Mouse (Mus musculus) embryonic facial prominence, embryonic 13.5 days (tissue): ENCODE data around the gene Gast. TPM values are rescaled to one million over a fixed set of nuclear protein-coding genes. Genes with fewer than 3 reads are reported as not detected.
"Not testable (repeated sequence)": the region's sequence is repeated elsewhere in the genome, so short reads cannot be mapped to it uniquely, and the experiment has no call there.

ENCODE experiments used
- ATAC-seq: fragments of 200-750 bp; cut with Nextera tagmentation; 2 replicates; pipeline ENCODE4 v1.8.0; 2017; ENCODE audit warnings: low read depth; ENCODE audit not compliant: insufficient number of reproducible peaks, insufficient read depth, low FRiP score, low TSS enrichment
- H3K27ac ChIP-seq: fragments of 300-500 bp; sonication (generic); 2 replicates; pipeline ENCODE4 v1.5.1; 2015; ENCODE audit warnings: moderate library complexity, mild to moderate bottlenecking, inconsistent platforms
- H3K27me3 ChIP-seq: fragments of 300-500 bp; sonication (generic); 2 replicates; pipeline ENCODE4 v1.6.1; 2015; ENCODE audit warnings: mild to moderate bottlenecking, inconsistent platforms
- H3K36me3 ChIP-seq: fragments of 300-500 bp; sonication (generic); 2 replicates; pipeline ENCODE4 v1.6.1; 2015; ENCODE audit warnings: mild to moderate bottlenecking, inconsistent platforms
- H3K4me1 ChIP-seq: fragments of 300-500 bp; sonication (generic); 2 replicates; pipeline ENCODE4 v1.6.1; 2015; ENCODE audit warnings: inconsistent platforms
- H3K4me2 ChIP-seq: fragments of 300-500 bp; sonication (generic); 2 replicates; pipeline ENCODE4 v1.6.1; 2015; ENCODE audit warnings: moderate library complexity, mild to moderate bottlenecking, inconsistent platforms
- H3K4me3 ChIP-seq: fragments of 300-500 bp; sonication (generic); 2 replicates; pipeline ENCODE4 v1.5.1; 2015; ENCODE audit warnings: mild to moderate bottlenecking, inconsistent platforms
- H3K9ac ChIP-seq: fragments of 300-500 bp; sonication (generic); 2 replicates; pipeline ENCODE4 v1.6.1; 2015; ENCODE audit warnings: mild to moderate bottlenecking, inconsistent platforms
- H3K9me3 ChIP-seq: fragments of 300-500 bp; sonication (generic); 2 replicates; pipeline ENCODE4 v1.6.1; 2016; ENCODE audit warnings: inconsistent platforms
- WGBS: fragments of 180-500 bp; shearing (Covaris S2); methylation state at CpG from one replicate; pipeline ENCODE4 v1.1.7; 2015; ENCODE audit warnings: mixed read lengths; 5-methylcytosine and 5-hydroxymethylcytosine counted together
- polyA plus RNA-seq: library from polyadenylated mRNA; unstranded; fragments of >200 nt; fragmentation: Nextera tagmentation; extraction: Ambion mirVana; gene quantifications from 2 replicates; pipeline ENCODE4 v1.2.1, GENCODE M21; 2015

The Gast gene
- polyA plus RNA-seq, 1 experiment from 2014 or later, result 1.2 TPM

GRCm38 (mm10) chr11:100308672-100309071, 25.5 kb upstream of the Gast start:
- ATAC-seq, H3K9me3 ChIP-seq, H3K4me3 ChIP-seq, H3K27ac ChIP-seq, H3K36me3 ChIP-seq, H3K4me2 ChIP-seq, H3K4me1 ChIP-seq, H3K9ac ChIP-seq, H3K27me3 ChIP-seq: not testable (repeated sequence)
- 98% methylated on average over 6 of the region's 6 CpGs for WGBS

- Histone ChIP-seq H3K4me3 (no peak overlapping the region), H3K4me1 (no peaks in the 10 kb centered on the region), H3K9ac (no peak overlapping the region), H3K27ac (no peak overlapping the region), H3K4me2 (no peak overlapping the region), H3K36me3 (no peaks in the 10 kb centered on the region), H3K27me3 (no peaks in the 10 kb centered on the region), H3K9me3 (no peaks in the 10 kb centered on the region)
- 79% methylated on average over 1 of the region's 1 CpGs for WGBS
- no peak for ATAC-seq
Observed at GRCm38 (mm10) chr11:100311656-100312055, 22.6 kb upstream of the Gast start.

GRCm38 (mm10) chr11:100312096-100312679, 22.0 kb upstream of the Gast start:
- Histone ChIP-seq H3K9ac (no peak overlapping the region), H3K4me1 (no peaks in the 10 kb centered on the region), H3K27ac (no peak overlapping the region), H3K4me2 (no peak overlapping the region), H3K9me3 (no peaks in the 10 kb centered on the region), H3K27me3 (no peaks in the 10 kb centered on the region), H3K4me3 (no peak overlapping the region), H3K36me3 (no peaks in the 10 kb centered on the region)
- ATAC-seq, result no peak
- 43% methylated on average over 5 of the region's 5 CpGs for WGBS

- no peak overlapping the region for H3K4me2 ChIP-seq
- 95% methylated on average over 6 of the region's 6 CpGs for WGBS
- ATAC-seq, result no peak
- H3K9ac ChIP-seq, result no peak overlapping the region
- H3K4me3 ChIP-seq, result no peak overlapping the region
- H3K4me1 ChIP-seq, result no peaks in the 10 kb centered on the region
- no peaks in the 10 kb centered on the region for H3K9me3 ChIP-seq
- H3K27me3 ChIP-seq, result no peaks in the 10 kb centered on the region
- no peak overlapping the region for H3K27ac ChIP-seq
- no peaks in the 10 kb centered on the region for H3K36me3 ChIP-seq
Observed at GRCm38 (mm10) chr11:100313424-100313823, 20.8 kb upstream of the Gast start.

GRCm38 (mm10) chr11:100315439-100315838, 18.8 kb upstream of the Gast start:
- H3K9me3 ChIP-seq, result no peaks in the 10 kb centered on the region
- WGBS, result 88% methylated on average over 5 of the region's 5 CpGs
- H3K27me3 ChIP-seq, result no peaks in the 10 kb centered on the region

GRCm38 (mm10) chr11:100317826-100318380, 16.3 kb upstream of the Gast start:
- no peak overlapping the region for H3K9ac ChIP-seq
- no peaks in the 10 kb centered on the region for H3K27me3 ChIP-seq
- peaks cover 19% of the 10 kb centered on the region for H3K36me3 ChIP-seq
- no peak overlapping the region for H3K4me2 ChIP-seq
- peaks cover 4% of the 10 kb centered on the region for H3K4me1 ChIP-seq
- 69% methylated on average over 6 of the region's 6 CpGs for WGBS
- no peak overlapping the region for H3K27ac ChIP-seq
- H3K4me3 ChIP-seq, result no peak overlapping the region
- no peaks in the 10 kb centered on the region for H3K9me3 ChIP-seq
- ATAC-seq, result no peak

More at GRCm38 (mm10) chr11:100315439-100315838, 18.8 kb upstream of the Gast start:
- Histone ChIP-seq H3K4me1 (no peaks in the 10 kb centered on the region), H3K4me3 (no peak overlapping the region), H3K36me3 (no peaks in the 10 kb centered on the region), H3K4me2 (no peak overlapping the region), H3K27ac (no peak overlapping the region), H3K9ac (no peak overlapping the region)
- no peak for ATAC-seq

GRCm38 (mm10) chr11:100318529-100319451, 15.4 kb upstream of the Gast start:
- H3K9me3 ChIP-seq, result no peaks in the 10 kb centered on the region
- peaks cover 19% of the 10 kb centered on the region for H3K36me3 ChIP-seq
- peak overlapping the region; percentile 65 for H3K4me3 ChIP-seq
- no peak for ATAC-seq
- no peaks in the 10 kb centered on the region for H3K27me3 ChIP-seq
- H3K4me2 ChIP-seq, result peak overlapping the region; percentile 58
- 0 out of 2 replicates have a peak overlapping the region, but pooled peaks have one; percentile 41 for H3K9ac ChIP-seq
- H3K4me1 ChIP-seq, result peaks cover 4% of the 10 kb centered on the region
- WGBS, result 85% methylated on average over 10 of the region's 10 CpGs
- peak overlapping the region; percentile 49 for H3K27ac ChIP-seq

GRCm38 (mm10) chr11:100319492-100320171, 14.6 kb upstream of the Gast start, which contains the start of gene Eif1:
TSS of gene Eif1 (plus strand) at chr11:100319885.
- Histone ChIP-seq H3K27ac (peak within 1 kb of the TSS; percentile 96), H3K27me3 (no peaks in the 10 kb centered on the region), H3K9ac (peak within 1 kb of the TSS; percentile 91), H3K36me3 (peaks cover 19% of the 10 kb centered on the region), H3K9me3 (no peaks in the 10 kb centered on the region), H3K4me1 (peaks cover 4% of the 10 kb centered on the region), H3K4me2 (peak within 1 kb of the TSS; percentile 77), H3K4me3 (peak within 1 kb of the TSS; percentile 65)
- WGBS, result 1% methylated on average over 56 of the region's 58 CpGs
- ATAC-seq, result peak; percentile 91

- peaks cover 4% of the 10 kb centered on the region for H3K4me1 ChIP-seq
- peak overlapping the region; percentile 65 for H3K4me3 ChIP-seq
- H3K36me3 ChIP-seq, result peaks cover 19% of the 10 kb centered on the region
- H3K4me2 ChIP-seq, result peak overlapping the region; percentile 77
- ATAC-seq, result peak; percentile 84
- 0% methylated on average over 40 of the region's 40 CpGs for WGBS
- H3K9ac ChIP-seq, result peak overlapping the region; percentile 91
- peak overlapping the region; percentile 96 for H3K27ac ChIP-seq
- H3K27me3 ChIP-seq, result no peaks in the 10 kb centered on the region
- no peaks in the 10 kb centered on the region for H3K9me3 ChIP-seq
Observed at GRCm38 (mm10) chr11:100320172-100320630, 14.0 kb upstream of the Gast start.

- not testable (repeated sequence) for H3K4me1 ChIP-seq, ATAC-seq, H3K9me3 ChIP-seq, H3K27me3 ChIP-seq
- Histone ChIP-seq H3K4me3 (peak overlapping the region; percentile 65), H3K36me3 (peaks cover 19% of the 10 kb centered on the region), H3K27ac (peak overlapping the region; percentile 96), H3K9ac (peak overlapping the region; percentile 91), H3K4me2 (peak overlapping the region; percentile 77)
- 17% methylated on average over 11 of the region's 11 CpGs for WGBS
Observed at GRCm38 (mm10) chr11:100320701-100321410, 13.4 kb upstream of the Gast start.
